Mouse (Mus musculus): Measurements from ENCODE around the gene Camk1.

GRCm38 (mm10) chr6:113287236-113287635, 56.5 kb downstream of the Camk1 start:
- TF ChIP-seq GATA1 (IDR thresholded peaks at IDR 0.05; ENCODE audit: low read length) (no peak), TAL1 (IDR thresholded peaks at IDR 0.05; ENCODE audit: low read length) (no peak)

Measured in erythroblast, embryonic 14.5 days (primary cell).